Mouse (Mus musculus) forebrain, postnatal 0 days (tissue): Measurements from ENCODE around the gene Ovgp1. TPM values are rescaled to one million over a fixed set of nuclear protein-coding genes. Genes with fewer than 3 reads are reported as not detected.
"Not testable (repeated sequence)": the region's sequence is repeated elsewhere in the genome, so short reads cannot be mapped to it uniquely, and the experiment has no call there.

Experiments
- ATAC-seq: fragments of 200-750 bp; cut with Nextera tagmentation; 2 replicates; pipeline ENCODE4 v1.8.0; 2017; ENCODE audit warnings: mild to moderate bottlenecking, moderate library complexity
- DNase-seq: peaks from one replicate; pipeline ENCODE4 v3.0.0-alpha.2; 2015
- H3K27ac ChIP-seq: fragments of 300-500 bp; sonication (generic); 2 replicates; pipeline ENCODE4 v1.5.1; 2014; ENCODE audit warnings: low read depth, mild to moderate bottlenecking, antibody characterized with exemption, low read length, moderate library complexity, mixed read lengths
- H3K27me3 ChIP-seq: fragments of 300-500 bp; sonication (generic); 2 replicates; pipeline ENCODE4 v1.6.1; 2014; ENCODE audit warnings: mild to moderate bottlenecking, low read length, mixed read lengths; ENCODE audit not compliant: insufficient read depth
- H3K36me3 ChIP-seq: fragments of 300-500 bp; sonication (generic); 2 replicates; pipeline ENCODE4 v1.6.1; 2014; ENCODE audit warnings: mild to moderate bottlenecking, moderate library complexity; ENCODE audit not compliant: insufficient read depth
- H3K4me1 ChIP-seq: fragments of 300-500 bp; sonication (generic); 2 replicates; pipeline ENCODE4 v1.6.1; 2014; ENCODE audit warnings: antibody characterized with exemption; ENCODE audit not compliant: insufficient read depth
- H3K4me2 ChIP-seq: fragments of 300-500 bp; sonication (generic); 2 replicates; pipeline ENCODE4 v1.6.1; 2014; ENCODE audit warnings: low read depth, mild to moderate bottlenecking, moderate library complexity
- H3K4me3 ChIP-seq: fragments of 300-500 bp; sonication (generic); 2 replicates; pipeline ENCODE4 v1.5.1; 2014; ENCODE audit warnings: low read depth, low read length, mixed read lengths
- H3K9ac ChIP-seq: fragments of 300-500 bp; sonication (generic); 2 replicates; pipeline ENCODE4 v1.6.1; 2014; ENCODE audit warnings: mild to moderate bottlenecking
- H3K9me3 ChIP-seq: fragments of 300-500 bp; sonication (generic); 2 replicates; pipeline ENCODE4 v1.6.1; 2016; ENCODE audit warnings: low read length
- CTCF ChIP-seq: sonication (generic); IDR thresholded peaks from 2 replicates; pipeline ENCODE4 v1.5.1; 2016; ENCODE audit warnings: antibody characterized with exemption, control low read depth, low read depth
- WGBS: fragments of 180-500 bp; shearing (Covaris S2); extraction: QIAGEN DNeasy Blood & Tissue Kit; methylation state at CpG from one replicate; pipeline ENCODE4 v1.1.7; 2014; 5-methylcytosine and 5-hydroxymethylcytosine counted together
- polyA plus RNA-seq: library from polyadenylated mRNA; unstranded; fragments of >200 nt; fragmentation: Nextera tagmentation; extraction: Ambion mirVana; gene quantifications from 2 replicates; pipeline ENCODE4 v1.2.1, GENCODE M21; 2015
- total RNA-seq: library from RNA; depleted of rRNA; stranded (reverse); fragments of >200 nt; gene quantifications from 2 replicates; pipeline ENCODE4 v1.2.3, GENCODE M21; 2014

Gene Ovgp1
- total and polyA plus RNA-seq, 2 experiments from 2014 or later: 3.8 to 5.7 TPM

DNA sequence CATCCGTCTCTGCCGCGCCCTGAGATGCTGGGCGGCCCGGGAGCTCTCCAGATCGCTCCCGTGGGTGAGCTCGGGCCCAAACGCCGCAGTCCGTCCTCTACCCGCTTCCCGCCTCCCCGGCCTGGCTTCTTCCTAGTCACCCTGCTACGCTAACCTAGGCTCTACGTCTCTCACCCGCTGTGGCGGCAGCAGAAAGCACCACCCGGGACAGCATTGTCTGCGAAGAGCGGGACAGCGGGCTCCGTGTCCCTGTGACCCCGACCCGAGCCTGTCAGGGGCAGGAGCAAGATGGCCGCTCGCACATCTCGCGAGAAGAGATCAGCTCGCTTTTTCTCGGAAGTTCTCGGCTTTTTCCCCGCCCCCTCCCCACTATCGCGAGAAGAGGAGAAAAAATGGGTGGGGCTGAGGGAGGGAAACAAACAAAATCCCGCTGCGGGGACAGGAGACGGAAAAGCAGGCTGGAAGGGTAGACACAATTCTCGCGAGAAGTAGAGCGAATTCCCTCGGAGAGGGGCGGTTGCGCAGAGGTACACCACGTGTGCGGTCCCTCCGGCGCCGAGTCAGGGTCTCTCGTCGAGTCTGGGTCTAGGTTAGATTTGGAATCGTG, 14.4 kb upstream of the Ovgp1 start, which contains the start of gene Wdr77:
Gene Wdr77, plus strand, starts transcription at position 396 of the 607 bp plus-strand sequence.
- ATAC-seq: peak; percentile 98
- Histone ChIP-seq H3K36me3 (peaks cover 31% of the 10 kb centered on the region), H3K4me2 (peak within 1 kb of the TSS; percentile 87), H3K4me1 (peaks cover 17% of the 10 kb centered on the region), H3K27ac (peak within 1 kb of the TSS; percentile 93), H3K4me3 (peak within 1 kb of the TSS; percentile 77), H3K27me3 (no peaks in the 10 kb centered on the region), H3K9me3 (no peaks in the 10 kb centered on the region), H3K9ac (peak within 1 kb of the TSS; percentile 97)
- WGBS: 1% methylated on average over 50 of the region's 52 CpGs
- DNase-seq: peak; percentile 99
- no peak for TF ChIP-seq CTCF

DNA sequence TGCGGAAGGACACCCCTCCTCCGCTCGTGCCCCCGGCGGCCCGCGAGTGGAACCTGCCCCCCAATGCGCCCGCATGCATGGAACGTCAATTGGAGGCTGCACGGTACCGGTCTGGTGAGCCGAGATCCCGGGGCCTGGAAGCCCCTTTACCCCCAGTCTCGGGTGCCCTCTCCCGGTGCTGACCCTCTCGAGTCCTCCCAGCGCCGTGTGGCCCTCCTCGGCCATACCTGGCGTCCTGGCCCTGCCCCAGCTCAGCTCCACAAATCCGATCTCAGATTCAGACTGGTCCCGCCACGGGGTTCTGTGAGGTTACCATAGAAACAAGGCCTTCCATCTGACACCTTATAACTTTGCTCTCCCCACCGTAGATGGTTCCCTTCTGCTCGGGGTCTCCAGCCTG, 13.9 kb upstream of the Ovgp1 start:
- no peaks in the 10 kb centered on the region for H3K27me3 ChIP-seq
- WGBS: under 1% methylated on average over 26 of the region's 26 CpGs
- H3K27ac ChIP-seq: peak overlapping the region; percentile 84
- H3K4me2 ChIP-seq: peak overlapping the region; percentile 87
- peaks cover 17% of the 10 kb centered on the region for H3K4me1 ChIP-seq
- H3K9ac ChIP-seq: peak overlapping the region; percentile 91
- ATAC-seq (peak; percentile 54), DNase-seq (no peak)
- no peak for TF ChIP-seq CTCF
- H3K9me3 ChIP-seq: no peaks in the 10 kb centered on the region
- H3K36me3 ChIP-seq: peaks cover 36% of the 10 kb centered on the region
- peak overlapping the region; percentile 77 for H3K4me3 ChIP-seq

DNA sequence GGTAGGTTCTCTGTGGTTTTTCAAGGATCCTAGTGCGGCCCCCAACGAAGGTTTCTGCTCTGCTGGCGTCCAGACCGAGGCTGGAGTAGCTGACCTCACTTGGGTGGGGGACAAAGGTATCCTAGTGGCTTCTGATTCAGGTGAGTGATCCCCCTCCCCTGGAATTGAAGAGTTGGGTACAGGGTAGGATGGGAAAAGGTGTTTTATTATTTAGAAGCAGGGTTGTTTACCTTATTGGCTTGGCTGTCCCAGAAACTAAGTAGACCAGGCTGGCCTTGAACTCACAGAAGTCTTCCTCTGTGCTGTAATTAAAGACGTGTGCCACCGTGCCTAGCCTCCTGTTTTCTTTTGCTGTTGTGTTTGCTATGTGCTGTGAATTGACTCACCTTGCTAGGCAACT, 13.5 kb upstream of the Ovgp1 start, which contains the start of gene Atp5f1:
Gene Atp5f1, minus strand, starts transcription at position 101 of the 400 bp plus-strand sequence.
- no peak for DNase-seq
- WGBS: 8% methylated on average over 6 of the region's 6 CpGs
- Histone ChIP-seq H3K27me3 (no peaks in the 10 kb centered on the region), H3K9me3 (no peaks in the 10 kb centered on the region), H3K9ac (peak within 1 kb of the TSS; percentile 97), H3K4me1 (peaks cover 17% of the 10 kb centered on the region), H3K27ac (peak within 1 kb of the TSS; percentile 93), H3K4me2 (peak within 1 kb of the TSS; percentile 87), H3K4me3 (peak within 1 kb of the TSS; percentile 77), H3K36me3 (peaks cover 36% of the 10 kb centered on the region)
- no peak for ATAC-seq
- TF ChIP-seq CTCF: no peak

DNA sequence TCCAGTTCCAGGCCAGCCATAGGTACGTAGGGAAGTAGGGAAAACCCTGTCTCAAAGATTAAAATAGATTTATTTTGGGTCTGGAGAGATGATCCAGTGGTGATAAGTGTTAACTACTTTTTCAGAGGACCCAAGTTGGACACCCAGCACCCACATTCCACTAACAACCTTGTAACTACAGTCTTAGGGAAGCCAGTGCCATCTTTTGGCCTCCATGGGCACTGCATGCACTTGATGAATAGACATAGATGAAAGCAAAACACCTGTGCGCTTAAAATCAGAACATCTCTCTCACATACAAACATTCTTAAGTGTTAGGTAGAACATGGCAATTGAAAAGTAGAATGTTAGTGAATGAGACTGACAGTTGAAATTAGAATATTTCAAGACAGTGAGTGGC, 12.8 kb upstream of the Ovgp1 start:
- no peak overlapping the region for H3K4me3 ChIP-seq
- TF ChIP-seq CTCF: peak; percentile 53
- WGBS: 87% methylated on average over 2 of the region's 2 CpGs
- H3K36me3 ChIP-seq: peaks cover 39% of the 10 kb centered on the region
- H3K4me2 ChIP-seq: peak overlapping the region; percentile 87; the same call in 1 of the 2 replicates
- ATAC-seq (no peak), DNase-seq (no peak)
- peaks cover 17% of the 10 kb centered on the region for H3K4me1 ChIP-seq
- H3K27ac ChIP-seq: no peak overlapping the region
- H3K27me3 ChIP-seq: no peaks in the 10 kb centered on the region
- H3K9me3 ChIP-seq: no peaks in the 10 kb centered on the region
- H3K9ac ChIP-seq: no peak overlapping the region

DNA sequence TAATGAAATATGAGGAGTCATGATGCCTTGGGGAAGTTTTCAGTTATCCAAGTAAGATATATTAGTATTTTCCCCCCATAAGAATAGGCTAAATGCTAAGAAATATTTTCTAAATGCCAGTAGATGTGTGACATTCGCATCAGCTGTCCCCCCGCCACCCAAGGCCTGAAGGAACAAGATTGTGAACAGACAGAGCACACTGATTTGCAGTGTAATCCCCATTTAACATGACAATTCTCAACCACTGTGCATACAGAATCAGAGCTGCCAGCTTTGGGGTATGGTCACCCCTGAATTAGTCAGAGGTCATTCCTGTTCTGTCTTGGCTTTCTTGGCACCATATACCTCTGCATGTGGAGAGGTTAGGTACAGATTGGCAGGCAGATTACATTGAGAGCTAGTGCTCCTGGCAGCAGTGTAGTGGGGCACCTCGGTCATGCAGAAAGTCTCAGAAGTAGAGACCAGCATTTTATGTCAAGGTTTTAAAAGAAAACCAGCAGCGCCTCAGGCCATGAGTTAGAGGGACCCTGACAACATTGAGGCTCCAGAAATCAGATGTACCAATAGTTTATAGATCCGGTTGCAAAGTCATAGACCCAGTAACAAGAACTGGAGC, 1.6 kb upstream of the Ovgp1 start:
- no peaks in the 10 kb centered on the region for H3K4me1 ChIP-seq
- no peaks in the 10 kb centered on the region for H3K9me3 ChIP-seq
- H3K27ac ChIP-seq: no peak overlapping the region
- H3K4me3 ChIP-seq: no peak overlapping the region
- 88% methylated on average over 5 of the region's 5 CpGs for WGBS
- no peak overlapping the region for H3K9ac ChIP-seq
- ATAC-seq: no peak
- peaks cover 33% of the 10 kb centered on the region for H3K36me3 ChIP-seq
- no peak for DNase-seq
- no peak overlapping the region for H3K4me2 ChIP-seq
- H3K27me3 ChIP-seq: no peaks in the 10 kb centered on the region
- no peak for TF ChIP-seq CTCF

DNA sequence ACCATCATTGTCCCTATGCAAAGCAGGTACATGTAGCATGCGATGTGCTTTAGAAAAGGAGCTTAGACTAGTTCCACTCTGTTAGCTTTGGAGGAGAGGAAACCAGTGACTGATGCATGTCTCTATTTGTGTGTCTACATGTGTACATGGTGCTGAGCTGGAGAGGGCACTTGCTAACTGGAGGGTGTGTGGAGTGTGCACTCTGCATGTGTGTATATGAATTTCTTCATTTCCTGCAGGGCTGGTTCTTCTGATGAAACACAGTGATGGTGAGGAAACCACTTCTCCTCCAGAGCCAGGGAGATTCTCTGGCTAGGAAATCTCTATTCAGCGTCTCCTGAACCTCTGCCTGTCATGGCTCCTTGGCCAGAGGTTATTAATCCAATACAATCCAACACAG, 663 bp downstream of the Ovgp1 start:
- Histone ChIP-seq H3K27me3 (no peaks in the 10 kb centered on the region), H3K36me3 (peaks cover 11% of the 10 kb centered on the region), H3K9me3 (no peaks in the 10 kb centered on the region), H3K4me3 (no peak overlapping the region), H3K4me2 (no peak overlapping the region), H3K4me1 (no peaks in the 10 kb centered on the region), H3K27ac (no peak overlapping the region), H3K9ac (no peak overlapping the region)
- DNase-seq (no peak), ATAC-seq (no peak)
- no peak for TF ChIP-seq CTCF
- 94% methylated on average over 2 of the region's 2 CpGs for WGBS

DNA sequence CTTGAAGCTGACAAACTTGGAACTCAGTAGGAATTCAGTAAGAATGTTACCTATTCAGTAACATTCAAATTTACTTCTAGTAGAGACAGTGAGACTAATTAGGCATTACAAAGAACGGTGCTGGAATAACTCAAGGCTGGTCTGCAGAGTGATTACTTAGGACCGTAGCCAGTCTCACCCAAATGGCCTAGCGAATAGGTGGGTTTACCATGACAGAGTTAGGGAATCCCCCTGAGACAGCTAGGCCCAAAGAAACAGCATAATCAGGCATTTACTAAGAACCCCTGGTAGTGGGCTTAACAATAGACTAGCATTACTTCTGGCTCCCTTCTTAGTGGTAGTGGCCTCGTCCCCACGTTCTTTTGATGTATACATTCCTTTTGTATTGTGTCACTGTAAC, 16.1 kb downstream of the Ovgp1 start:
- H3K4me3 ChIP-seq, DNase-seq, H3K36me3 ChIP-seq, ATAC-seq, H3K4me2 ChIP-seq, H3K27me3 ChIP-seq, H3K4me1 ChIP-seq, H3K9me3 ChIP-seq, H3K9ac ChIP-seq, H3K27ac ChIP-seq: not testable (repeated sequence)
- 25% methylated on average over 5 of the region's 5 CpGs for WGBS
